Mouse (Mus musculus): ENCODE measurements around the gene Gsta2.

DNA sequence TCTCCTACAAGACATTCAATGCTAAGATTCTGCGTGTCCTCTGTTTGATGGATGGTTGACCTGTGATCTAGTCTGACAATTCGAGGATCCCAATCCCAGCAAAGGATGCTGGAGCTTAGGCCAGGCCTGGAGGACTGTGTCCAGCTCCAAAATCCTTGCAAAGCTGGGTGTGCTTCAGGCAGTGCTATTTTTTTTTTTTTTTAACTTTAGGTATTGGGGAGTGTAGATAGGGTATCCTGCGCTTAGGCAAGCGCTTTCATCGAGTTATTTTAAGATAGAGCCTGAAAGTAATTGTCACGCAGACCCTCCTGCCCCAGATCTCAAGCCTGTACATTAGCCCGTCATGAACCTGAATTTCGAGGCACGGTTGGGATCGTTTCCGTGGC is 39.6 kb upstream of the Gsta2 start:
- no peak for TF ChIP-seq EP300 (IDR thresholded peaks at IDR 0.05; ENCODE audit: low read depth)
- TF ChIP-seq CTCF (IDR thresholded peaks at IDR 0.05; ENCODE audit: low read depth), result no peak

Measured in liver, postnatal 0 days (tissue).